Mouse (Mus musculus) left cerebral cortex, adult 9 months (tissue): ENCODE measurements around the gene Bckdha.
A peak's percentile ranks its signal among the peaks of the same experiment; 100 is the strongest.

ENCODE experiments used
- DNase-seq, 2 experiments: peaks; one replicate each; pipeline ENCODE4 v3.0.0; 2022; ENCODE audit warnings: low spot score in 2 of 2

The Bckdha gene

DNA sequence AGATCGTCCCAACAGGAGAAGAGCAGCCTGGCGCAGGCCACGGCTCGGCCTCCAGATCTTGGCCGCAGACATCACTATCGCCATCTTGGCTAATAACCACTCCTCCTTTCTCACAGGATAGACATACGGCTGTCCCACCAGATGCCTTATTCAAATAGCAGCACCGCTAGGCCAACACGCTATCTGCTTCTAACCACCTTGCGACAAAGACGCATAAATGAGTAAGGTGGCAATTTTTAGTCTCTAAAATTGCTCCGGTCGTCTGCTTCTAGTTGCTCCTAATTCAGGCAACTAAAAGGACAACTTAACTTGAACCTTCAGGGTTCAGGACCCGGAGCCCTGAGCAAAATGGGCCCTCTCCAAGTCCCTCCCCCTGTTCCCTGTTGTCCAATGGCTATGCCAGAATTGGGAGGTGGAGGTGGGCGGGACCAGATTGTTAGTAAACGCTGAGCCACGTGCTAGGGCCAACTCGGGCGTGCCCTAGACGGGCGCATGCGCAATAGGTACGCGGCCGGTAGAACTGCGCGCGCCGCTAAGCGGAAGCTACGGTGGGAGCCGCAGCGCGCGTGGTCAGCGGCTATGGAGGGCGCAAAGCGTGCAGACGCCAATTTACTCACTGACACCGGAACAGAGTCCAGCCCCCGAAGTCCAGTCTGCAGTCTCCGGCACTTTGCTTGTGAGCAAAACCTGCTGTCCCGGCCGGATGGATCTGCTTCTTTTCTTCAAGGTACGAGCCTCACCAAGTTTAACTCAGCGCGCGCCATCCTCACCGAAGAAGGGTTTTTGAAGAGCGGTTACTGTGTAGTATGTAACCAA lies at the start of gene Bckdha, which contains the start of gene Exosc5:
Gene Bckdha, minus strand, starts transcription at position 325 of the 816 bp plus-strand sequence.
Gene Exosc5, plus strand, starts transcription at position 508 of the 816 bp plus-strand sequence.
- peak; percentile 99 to 100 for DNase-seq

DNA sequence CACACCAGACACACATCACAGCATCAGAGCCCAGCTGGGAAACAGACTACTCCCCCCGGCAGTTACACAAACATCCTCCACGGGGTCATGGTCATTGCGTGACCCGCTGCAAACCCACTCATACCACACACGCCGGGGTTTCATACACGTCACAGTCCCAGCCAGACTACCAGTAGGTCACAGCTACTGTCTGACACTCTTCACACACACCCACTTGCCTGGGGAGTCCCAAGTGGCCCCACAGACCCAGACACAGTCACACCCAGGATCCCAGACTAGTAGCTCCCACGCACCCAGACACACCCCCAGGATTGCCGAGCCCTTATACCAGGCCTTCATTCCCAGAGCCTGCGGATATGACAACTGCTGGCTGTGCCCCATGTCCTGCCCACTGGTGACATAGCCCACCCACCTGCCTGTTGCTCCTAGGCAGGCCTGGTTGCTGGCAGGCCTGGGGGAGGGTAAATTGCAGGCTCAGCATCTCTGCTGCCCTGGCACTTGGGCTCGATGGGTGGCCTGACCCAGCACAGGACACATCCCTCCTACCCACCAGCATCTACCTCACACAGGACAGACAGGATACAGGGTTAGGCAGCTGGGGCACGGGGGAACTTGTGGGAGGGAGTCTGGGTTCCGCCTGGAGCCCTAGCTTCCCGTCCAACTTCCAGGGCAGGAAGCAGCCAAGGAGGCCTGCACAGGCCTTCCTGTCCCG lies 49.0 kb upstream of the Bckdha start:
- no peak for DNase-seq

DNA sequence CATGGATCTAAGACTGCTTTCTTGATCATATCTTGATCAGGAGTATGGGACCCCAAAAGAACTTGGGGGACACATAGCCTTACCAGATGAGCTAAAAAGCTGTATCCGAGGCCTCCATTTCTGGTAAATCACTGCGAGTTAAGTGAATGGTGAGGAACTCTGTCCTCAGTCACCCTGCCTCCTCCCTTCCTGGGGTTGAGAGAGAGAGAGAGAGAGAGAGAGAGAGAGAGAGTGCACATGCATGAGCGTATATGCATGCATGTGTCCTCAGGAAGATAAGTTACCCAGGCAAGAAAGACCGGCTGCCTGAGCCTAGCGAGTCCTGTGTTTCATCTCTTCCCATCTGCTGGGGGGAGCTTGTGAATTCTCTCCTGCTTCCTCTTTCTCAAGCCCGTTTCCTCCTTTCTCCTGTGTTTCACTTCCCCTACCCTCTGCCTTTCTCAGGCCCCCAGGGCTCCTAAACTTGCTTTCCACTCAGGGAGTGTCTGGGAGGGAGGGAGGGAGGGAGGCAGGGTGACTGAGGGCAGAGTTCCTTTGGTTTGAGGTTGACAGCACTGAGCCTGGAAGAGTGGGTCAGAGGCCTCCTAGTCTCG lies 47.9 kb upstream of the Bckdha start:
- no peak for DNase-seq

DNA sequence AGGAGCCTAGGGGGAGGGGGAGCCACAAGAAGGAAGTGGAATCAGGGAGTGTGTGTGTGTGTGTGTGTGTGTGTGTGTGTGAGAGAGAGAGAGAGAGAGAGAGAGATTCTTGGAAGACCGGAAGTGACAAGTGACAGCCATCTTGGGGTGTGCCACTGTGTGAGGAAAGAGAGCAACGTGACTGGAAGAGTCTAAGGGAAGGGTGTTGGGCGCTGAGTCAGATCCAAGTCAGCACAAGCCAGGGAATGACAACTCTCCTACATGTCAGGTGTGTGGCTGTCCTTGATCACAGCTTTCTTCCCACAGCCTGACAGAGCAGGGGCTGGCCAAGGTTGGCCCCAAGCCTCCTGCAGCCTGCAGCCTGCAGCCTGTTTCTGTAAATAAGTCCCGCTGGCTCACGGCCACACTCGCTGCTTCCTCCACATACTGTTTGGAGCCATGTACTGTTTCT lies 47.0 kb upstream of the Bckdha start:
- DNase-seq: peak in 1 of 2 experiments; percentile 69

DNA sequence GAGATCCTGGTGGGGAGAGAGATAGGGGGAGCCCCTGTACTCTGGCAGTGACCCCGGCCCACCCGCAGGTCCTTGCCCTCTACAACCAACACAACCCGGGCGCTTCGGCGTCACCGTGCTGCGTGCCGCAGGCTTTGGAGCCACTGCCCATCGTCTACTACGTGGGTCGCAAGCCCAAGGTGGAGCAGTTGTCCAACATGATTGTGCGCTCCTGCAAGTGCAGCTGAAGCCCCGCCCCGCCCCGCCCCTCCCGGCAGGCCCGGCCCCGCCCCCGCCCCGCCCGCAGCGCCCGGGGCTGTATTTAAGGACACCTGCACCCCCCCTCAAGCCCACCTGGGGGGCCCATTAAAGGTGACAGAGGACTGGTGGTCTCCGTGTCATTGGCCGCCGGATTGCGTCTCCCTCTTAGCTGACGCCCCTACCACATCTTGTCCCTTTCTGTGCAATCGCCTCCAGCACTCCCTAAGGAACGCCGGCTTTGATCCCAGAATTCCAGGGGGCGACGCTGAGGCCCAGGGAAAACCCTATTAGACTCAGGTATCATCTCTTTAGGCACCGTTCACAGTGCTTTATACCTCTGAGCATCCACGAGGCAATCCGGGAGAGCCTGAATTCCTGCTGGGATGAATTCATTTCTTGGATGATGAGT lies 46.1 kb upstream of the Bckdha start:
- no peak for DNase-seq

DNA sequence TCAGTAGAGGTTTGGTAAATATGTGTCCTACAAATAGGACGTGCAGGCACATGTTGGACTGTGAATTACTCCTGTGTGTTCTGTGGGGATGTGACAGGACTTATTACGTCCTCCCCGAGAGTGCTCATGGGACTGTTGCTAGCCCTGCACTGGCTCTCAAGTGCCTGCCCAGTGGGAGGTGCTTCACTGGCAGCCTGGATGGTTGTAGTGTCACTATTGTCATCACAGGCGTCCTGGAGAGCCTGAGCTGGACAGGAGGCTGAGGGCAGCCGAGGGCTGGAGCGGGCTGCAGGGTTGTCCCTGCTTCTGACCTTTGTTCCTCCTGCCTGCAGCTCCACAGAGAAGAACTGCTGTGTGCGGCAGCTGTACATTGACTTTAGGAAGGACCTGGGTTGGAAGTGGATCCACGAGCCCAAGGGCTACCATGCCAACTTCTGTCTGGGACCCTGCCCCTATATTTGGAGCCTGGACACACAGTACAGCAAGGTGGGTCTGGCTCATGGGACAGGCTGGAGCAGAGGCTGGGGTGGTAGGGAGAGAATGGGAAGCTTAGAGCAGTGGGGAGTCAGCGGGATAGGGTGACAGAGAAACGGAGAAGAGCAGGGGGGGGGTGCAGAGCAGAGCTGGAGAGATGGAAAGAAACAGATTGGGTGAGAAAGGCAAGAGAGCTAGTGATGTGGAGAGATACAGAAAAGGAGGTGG lies 45.2 kb upstream of the Bckdha start:
- no peak for DNase-seq

GRCm38 (mm10) chr7:25702350-25702749 lies 43.6 kb upstream of the Bckdha start:
- DNase-seq: no peak

DNA sequence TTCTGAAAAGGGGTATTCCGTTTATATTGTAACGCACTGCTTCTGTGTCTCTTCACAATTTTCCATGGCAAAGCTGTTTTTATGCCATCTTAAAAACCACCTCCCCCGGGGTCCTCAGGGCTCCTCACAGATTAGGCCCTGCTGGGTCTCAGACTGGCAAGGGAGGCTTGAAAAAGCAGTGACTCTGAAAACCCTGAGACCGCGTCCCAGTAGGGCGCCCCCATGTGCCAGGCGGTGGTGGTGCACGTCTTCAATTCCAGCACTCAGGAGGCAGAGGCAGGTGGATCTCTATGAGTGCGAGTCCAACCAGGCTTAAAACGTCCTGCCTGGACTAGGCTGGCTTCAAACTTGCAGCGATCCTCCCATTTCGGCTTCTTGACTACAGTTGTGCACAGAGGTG lies 42.0 kb upstream of the Bckdha start:
- no peak for DNase-seq

DNA sequence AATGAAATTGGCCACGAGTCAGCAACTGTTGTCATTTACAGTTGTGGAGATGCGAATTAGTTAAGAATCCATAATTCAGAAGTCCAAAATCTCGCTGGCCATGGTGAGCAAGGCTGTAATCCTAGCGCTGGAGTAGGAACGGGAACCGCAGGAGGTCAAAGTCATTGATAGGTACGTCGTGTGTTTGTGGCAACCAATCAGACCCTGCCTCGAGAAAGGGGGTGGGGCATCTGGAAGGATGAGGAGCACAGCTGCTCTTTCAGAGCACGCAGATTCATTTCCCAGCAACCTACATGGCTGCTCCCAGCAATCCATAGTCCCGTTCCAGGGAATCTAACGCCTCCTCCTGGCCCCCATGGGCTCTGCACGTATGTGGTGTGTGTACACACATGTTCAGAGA lies 41.1 kb upstream of the Bckdha start:
- DNase-seq: no peak

DNA sequence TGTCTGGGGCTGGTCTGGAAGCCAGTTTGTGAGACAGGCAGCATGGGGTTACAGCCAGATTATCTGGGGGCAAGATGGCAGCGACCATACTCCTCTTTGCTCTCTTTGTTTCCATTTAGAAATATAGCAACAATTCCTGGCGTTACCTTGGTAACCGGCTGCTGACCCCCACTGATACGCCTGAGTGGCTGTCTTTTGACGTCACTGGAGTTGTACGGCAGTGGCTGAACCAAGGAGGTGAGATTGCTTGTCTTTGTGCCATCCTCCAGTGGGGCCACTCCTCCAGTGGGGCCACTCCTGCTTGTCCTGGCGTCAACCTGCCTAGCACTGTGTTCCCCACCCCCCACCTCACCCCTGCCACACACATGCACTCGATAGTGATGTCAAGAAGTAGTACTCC lies 35.3 kb upstream of the Bckdha start:
- no peak for DNase-seq

DNA sequence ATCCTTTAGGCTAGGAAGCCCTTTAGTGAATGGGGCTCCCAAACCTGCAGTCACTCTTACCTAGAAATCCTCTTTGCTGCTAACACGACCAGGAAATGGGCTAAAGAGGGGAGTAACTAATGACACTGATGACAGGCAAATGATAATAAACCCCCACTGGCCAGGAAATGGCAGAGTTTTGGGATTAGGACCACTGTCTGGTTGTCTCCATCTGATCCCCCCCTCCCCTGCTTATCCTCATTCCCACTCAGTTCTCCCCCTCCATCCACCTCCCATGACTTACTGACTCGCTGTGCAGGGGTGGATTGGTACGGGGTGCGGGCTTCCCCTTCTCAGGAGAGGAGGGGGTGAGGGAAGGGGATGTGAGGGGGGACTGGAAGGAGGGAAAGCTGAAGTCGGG lies 31.3 kb upstream of the Bckdha start:
- no peak for DNase-seq

GRCm38 (mm10) chr7:25689603-25690021 lies 30.8 kb upstream of the Bckdha start:
- no peak for DNase-seq

DNA sequence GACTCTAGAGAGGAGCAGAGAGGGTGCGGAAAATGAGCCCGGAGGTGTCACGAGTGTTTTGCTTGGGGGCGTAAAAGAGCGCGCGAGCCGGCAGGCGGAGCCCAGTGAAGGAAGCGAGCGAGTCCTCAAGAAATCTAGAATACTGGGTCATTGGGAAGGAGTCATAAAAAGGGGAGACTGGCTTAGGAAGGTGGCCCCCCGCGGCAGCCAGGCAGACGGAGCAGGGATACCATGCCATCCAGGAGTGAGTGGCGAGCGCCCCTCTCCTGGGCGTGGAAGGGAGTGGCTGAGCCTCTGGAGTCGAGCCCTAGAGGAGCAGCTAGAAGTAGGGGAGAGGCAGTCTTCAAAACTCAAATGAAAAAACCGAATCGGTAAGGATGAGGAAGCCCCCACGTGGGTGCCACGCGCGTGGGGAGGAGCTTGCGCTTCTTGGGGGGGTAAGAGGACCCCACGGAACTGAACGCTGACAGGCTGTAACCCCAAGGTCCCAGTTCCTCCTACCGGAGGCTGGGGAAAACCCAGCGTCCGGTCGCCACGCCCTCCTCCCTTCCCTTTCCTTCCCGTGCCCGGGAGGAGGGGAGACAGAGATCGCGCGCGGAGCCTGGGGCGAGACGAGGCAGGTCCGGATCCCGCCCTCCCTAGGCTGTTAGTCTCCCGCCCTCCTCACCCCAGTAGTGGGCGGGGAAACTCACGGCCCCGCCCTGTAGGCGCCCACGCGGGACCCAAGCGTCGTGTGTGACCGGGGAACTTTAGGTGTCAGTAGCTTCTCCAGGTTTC lies 30.2 kb upstream of the Bckdha start:
- DNase-seq: no peak

DNA sequence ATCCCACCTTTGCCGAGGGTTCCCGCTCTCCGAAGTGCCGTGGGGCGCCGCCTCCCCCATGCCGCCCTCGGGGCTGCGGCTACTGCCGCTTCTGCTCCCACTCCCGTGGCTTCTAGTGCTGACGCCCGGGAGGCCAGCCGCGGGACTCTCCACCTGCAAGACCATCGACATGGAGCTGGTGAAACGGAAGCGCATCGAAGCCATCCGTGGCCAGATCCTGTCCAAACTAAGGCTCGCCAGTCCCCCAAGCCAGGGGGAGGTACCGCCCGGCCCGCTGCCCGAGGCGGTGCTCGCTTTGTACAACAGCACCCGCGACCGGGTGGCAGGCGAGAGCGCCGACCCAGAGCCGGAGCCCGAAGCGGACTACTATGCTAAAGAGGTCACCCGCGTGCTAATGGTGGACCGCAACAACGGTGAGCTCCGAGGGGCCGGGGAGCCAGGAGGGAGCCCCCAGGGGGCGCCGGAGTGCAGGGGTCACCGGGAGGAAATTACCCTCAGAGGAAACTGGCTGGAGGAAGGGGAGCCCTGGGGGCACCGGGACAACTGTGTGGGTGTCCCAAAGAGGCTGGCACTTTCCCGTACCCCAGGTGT lies 29.1 kb upstream of the Bckdha start:
- DNase-seq: no peak

- no peak for DNase-seq
These were observed 28.1 kb upstream of the Bckdha start, which contains the start of gene Tgfb1 for GRCm38 (mm10) chr7:25686680-25687531. TSS of gene Tgfb1 (plus strand) at chr7:25687002.

DNA sequence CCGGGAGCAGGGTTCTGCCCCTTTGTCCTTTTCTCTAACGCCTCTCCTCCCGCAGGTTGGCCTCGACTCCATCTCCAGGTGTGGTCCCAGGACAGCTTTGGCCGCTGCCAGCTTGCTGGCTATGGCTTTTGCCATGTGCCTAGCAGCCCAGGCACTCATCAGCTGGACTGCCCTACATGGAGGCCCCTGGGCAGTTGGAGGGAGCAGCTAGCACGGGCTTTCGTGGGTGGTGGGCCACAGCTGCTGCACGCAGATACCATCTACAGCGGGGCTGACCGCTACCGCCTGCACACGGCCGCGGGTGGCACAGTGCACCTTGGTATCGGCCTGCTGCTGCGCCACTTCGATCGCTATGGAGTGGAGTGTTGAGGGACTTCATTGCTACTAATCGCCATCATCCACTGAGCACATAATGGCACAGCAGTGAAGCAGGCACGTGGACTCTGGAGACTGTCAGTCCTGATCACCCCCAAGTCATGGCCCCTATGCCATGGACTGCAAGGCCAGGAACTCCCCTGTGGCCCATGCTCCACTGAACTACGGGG lies 27.2 kb upstream of the Bckdha start:
- no peak for DNase-seq

GRCm38 (mm10) chr7:25684659-25685058 lies 25.9 kb upstream of the Bckdha start:
- no peak for DNase-seq

GRCm38 (mm10) chr7:25683474-25684180 lies 24.8 kb upstream of the Bckdha start:
- no peak for DNase-seq
